Mouse (Mus musculus) liver, embryonic 12.5 days (tissue): ENCODE results near the gene Lcn8. TPM values are rescaled to one million over a fixed set of nuclear protein-coding genes. Genes with fewer than 3 reads are reported as not detected.
"Not testable (repeated sequence)": the region's sequence is repeated elsewhere in the genome, so short reads cannot be mapped to it uniquely, and the experiment has no call there.

Source experiments
- ATAC-seq: fragments of 200-750 bp; cut with Nextera tagmentation; 2 replicates; pipeline ENCODE4 v1.8.0; 2017; ENCODE audit warnings: moderate number of reproducible peaks, mild to moderate bottlenecking, moderate library complexity
- H3K27ac ChIP-seq: fragments of 300-500 bp; sonication (generic); 2 replicates; pipeline ENCODE4 v1.5.1; 2016; ENCODE audit warnings: mild to moderate bottlenecking
- H3K27me3 ChIP-seq: fragments of 300-500 bp; sonication (generic); replicated peaks from 2 replicates; pipeline ENCODE4 v1.6.1; 2016; ENCODE audit warnings: mild to moderate bottlenecking, moderate library complexity
- H3K36me3 ChIP-seq: fragments of 300-500 bp; sonication (generic); 2 replicates; pipeline ENCODE4 v1.6.1; 2016; ENCODE audit warnings: mild to moderate bottlenecking, moderate library complexity
- H3K4me1 ChIP-seq: fragments of 300-500 bp; sonication (generic); 2 replicates; pipeline ENCODE4 v1.6.1; 2016
- H3K4me2 ChIP-seq: fragments of 300-500 bp; sonication (generic); 2 replicates; pipeline ENCODE4 v1.6.1; 2016; ENCODE audit warnings: mild to moderate bottlenecking, moderate library complexity
- H3K4me3 ChIP-seq: fragments of 300-500 bp; sonication (generic); 2 replicates; pipeline ENCODE4 v1.5.1; 2016; ENCODE audit warnings: mild to moderate bottlenecking, moderate library complexity
- H3K9ac ChIP-seq: fragments of 300-500 bp; sonication (generic); 2 replicates; pipeline ENCODE4 v1.6.1; 2016; ENCODE audit warnings: mild to moderate bottlenecking, moderate library complexity
- H3K9me3 ChIP-seq: fragments of 300-500 bp; sonication (generic); replicated peaks from 2 replicates; pipeline ENCODE4 v1.6.1; 2016; ENCODE audit warnings: mild to moderate bottlenecking, moderate library complexity
- WGBS: fragments of 180-500 bp; shearing (Covaris S2); methylation state at CpG from one replicate; pipeline ENCODE4 v1.1.7; 2016; ENCODE audit not compliant: insufficient replicate concordance; 5-methylcytosine and 5-hydroxymethylcytosine counted together
- polyA plus RNA-seq: library from polyadenylated mRNA; unstranded; fragments of >200 nt; fragmentation: Nextera tagmentation; extraction: Ambion mirVana; gene quantifications from 2 replicates; pipeline ENCODE4 v1.2.1, GENCODE M21; 2016

Gene Lcn8
- polyA plus RNA-seq, 1 experiment from 2014 or later, result not detected

DNA sequence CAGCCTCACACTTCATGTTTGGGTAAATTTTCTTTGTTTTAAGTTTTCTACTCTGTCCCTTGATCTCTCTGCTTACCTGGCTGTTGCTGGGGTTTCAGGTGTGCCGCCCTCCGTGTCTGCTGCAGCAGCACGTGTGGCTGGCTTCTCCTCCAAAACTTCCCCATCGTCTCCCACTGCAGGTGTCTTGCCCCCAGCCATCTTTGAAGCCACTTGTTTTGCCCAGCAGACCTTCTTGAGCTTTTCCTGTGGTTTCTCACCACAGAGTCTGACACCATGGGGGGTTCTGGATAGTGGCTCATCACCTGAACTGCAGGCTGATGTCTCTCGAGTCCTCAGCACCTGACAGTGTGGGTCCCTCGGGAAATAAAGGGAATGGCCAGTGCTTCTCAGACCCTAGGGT lies 26.6 kb downstream of the Lcn8 start:
- Histone ChIP-seq H3K27ac (no peak overlapping the region), H3K36me3 (no peaks in the 10 kb centered on the region), H3K9me3 (no peaks in the 10 kb centered on the region), H3K9ac (no peak overlapping the region), H3K27me3 (no peaks in the 10 kb centered on the region), H3K4me3 (no peak overlapping the region), H3K4me1 (no peaks in the 10 kb centered on the region), H3K4me2 (no peak overlapping the region)
- 58% methylated on average over 6 of the region's 6 CpGs for WGBS
- no peak for ATAC-seq

DNA sequence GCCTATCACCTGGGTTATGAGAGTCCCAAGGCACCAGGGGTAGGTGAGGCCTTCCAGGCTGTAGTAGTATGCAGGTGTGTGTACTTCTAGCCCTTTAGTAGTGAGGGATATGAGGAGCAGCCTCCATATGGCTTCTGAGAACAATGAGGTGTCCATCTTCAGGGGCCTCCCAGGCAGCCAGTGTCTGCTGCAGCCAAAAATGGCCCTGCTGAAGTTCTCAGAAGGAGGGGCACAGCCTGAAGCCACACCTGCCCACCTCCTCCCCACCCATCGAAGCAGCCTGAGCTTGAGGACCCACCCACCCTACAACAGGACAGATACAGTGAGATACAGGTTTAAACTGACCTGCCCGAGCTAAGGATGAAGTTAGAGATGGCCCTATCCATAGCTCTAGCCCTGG lies 29.5 kb downstream of the Lcn8 start, which contains the start of gene Lcn10:
Gene Lcn10, plus strand, starts transcription at position 301 of the 400 bp plus-strand sequence.
- no peaks in the 10 kb centered on the region for H3K27me3 ChIP-seq
- no peak within 1 kb of the TSS for H3K4me3 ChIP-seq
- no peak within 1 kb of the TSS for H3K27ac ChIP-seq
- no peak within 1 kb of the TSS for H3K9ac ChIP-seq
- no peaks in the 10 kb centered on the region for H3K9me3 ChIP-seq
- H3K4me1 ChIP-seq, result no peaks in the 10 kb centered on the region
- H3K36me3 ChIP-seq, result no peaks in the 10 kb centered on the region
- no peak within 1 kb of the TSS for H3K4me2 ChIP-seq
- WGBS, result 38% methylated on average over 2 of the region's 2 CpGs
- ATAC-seq, result no peak

DNA sequence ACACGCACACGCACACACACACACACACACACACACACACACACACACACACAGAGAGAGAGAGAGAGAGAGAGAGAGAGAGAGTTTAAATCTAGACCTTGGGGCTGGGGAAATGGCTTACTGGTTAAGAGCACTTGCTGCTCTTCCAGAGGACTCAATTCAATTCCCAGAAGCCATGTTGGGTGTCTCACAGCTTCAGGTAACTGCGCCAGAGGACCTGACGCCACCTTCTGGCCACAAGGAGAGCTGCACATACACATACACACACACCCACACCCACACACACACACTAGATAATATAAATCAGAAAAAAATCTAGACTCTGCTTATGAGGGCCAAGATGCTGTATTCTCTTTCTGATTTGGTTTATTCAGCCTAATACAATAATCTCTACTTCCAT lies 34.0 kb downstream of the Lcn8 start:
- Histone ChIP-seq H3K9ac (no peak overlapping the region), H3K4me3 (no peak overlapping the region), H3K27ac (no peak overlapping the region), H3K4me1 (no peaks in the 10 kb centered on the region), H3K36me3 (no peaks in the 10 kb centered on the region), H3K27me3 (0 out of 2 replicates have a peak, but pooled peaks cover 3% of the 10 kb centered on the region), H3K9me3 (no peaks in the 10 kb centered on the region), H3K4me2 (no peak overlapping the region)
- 38% methylated on average over 2 of the region's 4 CpGs for WGBS
- no peak for ATAC-seq

DNA sequence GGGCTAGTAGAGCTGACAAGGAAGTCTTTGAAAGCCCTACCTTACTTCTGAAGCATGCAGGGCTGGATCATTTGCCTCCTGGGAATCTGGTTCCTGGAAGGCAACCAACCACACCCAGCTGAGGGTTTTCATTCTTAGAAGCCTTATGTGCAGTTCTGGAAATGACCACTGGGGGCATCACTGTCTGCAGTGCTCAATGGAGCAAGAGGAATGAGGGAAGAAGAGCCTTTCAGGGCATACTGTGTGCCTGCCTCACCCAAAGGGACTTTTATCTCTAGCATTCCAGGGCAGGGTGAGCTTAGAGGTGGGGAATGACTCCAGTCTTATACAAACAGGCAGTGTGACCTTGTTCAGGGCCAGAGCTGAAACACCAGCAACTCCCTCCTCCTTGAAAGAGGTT lies 41.7 kb downstream of the Lcn8 start:
- no peak for ATAC-seq
- Histone ChIP-seq H3K4me1 (no peaks in the 10 kb centered on the region), H3K36me3 (no peaks in the 10 kb centered on the region), H3K4me2 (no peak overlapping the region), H3K4me3 (no peak overlapping the region), H3K9me3 (no peaks in the 10 kb centered on the region), H3K9ac (no peak overlapping the region), H3K27ac (no peak overlapping the region), H3K27me3 (no peaks in the 10 kb centered on the region; the same call in none of the 2 replicates)

DNA sequence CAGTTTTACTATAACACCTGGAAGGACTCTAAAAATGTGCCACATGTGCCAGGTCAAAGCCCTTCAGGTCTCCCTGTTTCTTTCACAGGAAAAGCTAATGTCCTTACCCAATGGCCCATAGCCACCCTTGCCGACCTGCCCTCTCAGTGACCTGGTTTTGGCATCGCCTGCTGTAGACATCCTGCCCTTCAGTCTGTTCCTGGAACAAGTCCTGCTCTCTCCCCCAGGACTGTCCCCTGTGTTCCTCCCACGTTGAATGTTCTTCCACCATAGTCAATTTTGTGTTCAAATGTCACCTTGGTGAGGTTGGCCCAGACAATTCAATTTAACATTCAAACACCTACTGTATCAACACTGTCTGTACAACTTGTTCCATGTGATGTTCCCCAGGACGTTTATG lies 44.0 kb downstream of the Lcn8 start:
- Histone ChIP-seq H3K4me1 (no peaks in the 10 kb centered on the region), H3K27me3 (peaks cover 5% of the 10 kb centered on the region), H3K4me2 (no peak overlapping the region), H3K27ac (no peak overlapping the region), H3K4me3 (no peak overlapping the region), H3K9ac (no peak overlapping the region), H3K9me3 (no peaks in the 10 kb centered on the region), H3K36me3 (no peaks in the 10 kb centered on the region)
- WGBS, result 49% methylated on average over 4 of the region's 4 CpGs
- ATAC-seq, result no peak

DNA sequence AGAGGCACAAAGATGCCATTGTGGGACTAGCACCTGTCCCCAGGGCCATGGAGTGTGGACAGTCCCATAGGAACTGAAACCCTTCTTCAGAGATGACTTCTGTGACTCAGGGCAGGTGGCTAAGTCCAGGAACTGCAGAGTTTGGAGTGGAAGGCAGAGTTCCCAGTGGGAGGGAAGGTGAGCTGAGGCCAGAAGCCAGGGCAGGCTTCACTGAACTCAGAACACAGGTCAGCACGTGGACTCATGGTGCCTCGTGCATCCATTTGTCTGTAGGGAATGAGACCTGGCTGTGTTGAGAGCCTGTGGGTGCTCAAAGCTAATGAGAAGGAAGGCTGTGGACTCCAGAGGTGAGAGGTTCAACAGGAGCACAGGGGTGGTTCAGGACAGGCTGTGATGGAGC lies 45.8 kb downstream of the Lcn8 start:
- ATAC-seq, result no peak
- no peaks in the 10 kb centered on the region for H3K36me3 ChIP-seq
- H3K27ac ChIP-seq, result no peak overlapping the region
- H3K9me3 ChIP-seq, result no peaks in the 10 kb centered on the region
- no peaks in the 10 kb centered on the region for H3K4me1 ChIP-seq
- H3K4me3 ChIP-seq, result no peak overlapping the region
- H3K4me2 ChIP-seq, result no peak overlapping the region
- H3K9ac ChIP-seq, result no peak overlapping the region
- 52% methylated on average over 2 of the region's 2 CpGs for whole genome bisulfite sequencing
- H3K27me3 ChIP-seq, result peaks cover 5% of the 10 kb centered on the region

DNA sequence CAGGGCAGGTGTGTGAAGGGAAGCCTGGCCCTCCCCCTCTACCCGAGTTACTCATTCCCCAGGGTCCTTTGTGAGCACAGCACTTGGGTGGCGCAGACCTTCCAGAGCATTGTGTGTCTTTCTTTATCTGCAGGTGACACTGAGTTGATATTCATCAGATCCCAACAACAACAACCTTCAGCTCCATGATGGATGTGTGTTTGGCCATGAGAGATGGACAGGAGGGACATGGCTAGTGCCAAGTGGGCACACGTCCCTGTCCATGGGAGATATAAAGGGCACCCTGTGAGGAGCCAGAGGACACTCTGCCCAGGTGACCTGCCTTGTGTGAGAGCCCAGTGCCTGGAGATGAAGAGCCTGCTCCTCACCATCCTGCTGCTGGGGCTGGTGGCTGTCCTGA lies 46.8 kb downstream of the Lcn8 start, which contains the start of gene Obp2a:
Gene Obp2a, plus strand, starts transcription at position 301 of the 400 bp plus-strand sequence.
- 69% methylated on average over 3 of the region's 3 CpGs for WGBS
- not testable (repeated sequence) for H3K4me3 ChIP-seq, H3K27ac ChIP-seq, H3K9ac ChIP-seq, H3K36me3 ChIP-seq, ATAC-seq, H3K4me2 ChIP-seq, H3K4me1 ChIP-seq, H3K27me3 ChIP-seq, H3K9me3 ChIP-seq

DNA sequence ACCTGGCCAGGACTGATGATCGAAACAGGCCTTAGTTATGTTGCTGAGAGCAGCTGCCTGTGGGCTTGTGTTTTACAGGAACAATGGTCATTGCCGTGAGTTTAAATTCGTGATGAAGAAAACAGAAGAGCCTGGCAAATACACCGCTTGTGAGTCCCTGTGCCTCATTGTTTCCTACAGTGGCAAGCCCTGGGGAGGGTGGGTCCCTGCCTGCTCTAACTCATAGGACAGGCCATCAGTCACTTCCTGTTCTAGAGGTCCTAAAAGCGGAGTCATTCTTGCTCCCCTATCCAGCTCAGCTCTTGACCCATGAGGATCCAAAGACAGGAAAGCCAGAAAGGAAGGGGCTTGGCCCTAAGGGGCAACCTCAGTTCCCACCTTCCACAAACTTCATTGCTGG lies 48.1 kb downstream of the Lcn8 start:
- Histone ChIP-seq H3K9ac (no peak overlapping the region), H3K9me3 (no peaks in the 10 kb centered on the region), H3K4me1 (no peaks in the 10 kb centered on the region), H3K36me3 (no peaks in the 10 kb centered on the region), H3K27ac (no peak overlapping the region), H3K27me3 (peaks cover 8% of the 10 kb centered on the region), H3K4me2 (no peak overlapping the region), H3K4me3 (no peak overlapping the region)
- ATAC-seq, result no peak
- WGBS, result 46% methylated on average over 5 of the region's 5 CpGs

DNA sequence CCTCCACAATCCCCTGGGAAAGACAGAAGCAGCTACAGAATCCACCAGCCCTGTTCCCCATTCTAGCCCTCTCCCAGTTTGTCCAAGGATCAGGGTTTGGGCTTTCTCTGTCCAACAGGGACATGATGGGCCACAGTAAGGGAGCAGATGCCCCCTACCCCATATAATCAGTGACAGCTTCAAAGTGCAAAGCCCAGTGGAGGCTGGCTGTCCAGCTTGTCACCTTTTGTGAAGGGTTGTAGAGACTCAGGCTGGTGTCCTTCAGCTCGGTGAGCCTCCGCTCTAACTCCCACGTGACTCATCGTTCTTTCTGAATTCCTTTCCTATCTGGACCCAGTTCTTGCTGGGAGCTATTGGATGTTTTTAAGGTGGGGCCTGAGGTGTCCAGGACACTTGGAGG lies 50.8 kb downstream of the Lcn8 start:
- H3K27ac ChIP-seq, result no peak overlapping the region
- no peak overlapping the region for H3K4me3 ChIP-seq
- WGBS, result 63% methylated on average over 4 of the region's 4 CpGs
- H3K9ac ChIP-seq, result no peak overlapping the region
- ATAC-seq, result no peak
- H3K9me3 ChIP-seq, result no peaks in the 10 kb centered on the region
- H3K4me2 ChIP-seq, result no peak overlapping the region
- peaks cover 15% of the 10 kb centered on the region; the same call in 1 of the 2 replicates for H3K4me1 ChIP-seq
- H3K36me3 ChIP-seq, result no peaks in the 10 kb centered on the region
- peaks cover 19% of the 10 kb centered on the region for H3K27me3 ChIP-seq

Other genes with a start within 250 kb of the Lcn8 start
- 0.31 and 0.54 TPM in 2 replicates for gene Fut7, start 229.9 kb upstream of the Lcn8 start, polyA plus RNA-seq
- gene Abca2, start 224.4 kb upstream of the Lcn8 start, polyA plus RNA-seq, result 2.8 and 3.1 TPM in 2 replicates
- gene Clic3, start 196.3 kb upstream of the Lcn8 start, polyA plus RNA-seq, result 0.45 and 0.68 TPM in 2 replicates
- gene Paxx, start 192.0 kb upstream of the Lcn8 start, polyA plus RNA-seq, result 9.1 and 11.4 TPM in 2 replicates
- gene Ptgds, start 183.1 kb upstream of the Lcn8 start, polyA plus RNA-seq, result 0.20 and 0.22 TPM in 2 replicates
- not detected in 2 replicates for gene Lcn12, start 159.2 kb upstream of the Lcn8 start, polyA plus RNA-seq
- gene Fbxw5, start 152.4 kb upstream of the Lcn8 start, polyA plus RNA-seq, result 39.9 and 42.7 TPM in 2 replicates
- gene C8g, start 151.4 kb upstream of the Lcn8 start, polyA plus RNA-seq, result 17.4 and 18.8 TPM in 2 replicates
- gene Traf2, start 106.2 kb upstream of the Lcn8 start, polyA plus RNA-seq, result 22.4 and 24.4 TPM in 2 replicates
- 293 and 311 TPM in 2 replicates for gene Edf1, start 95.3 kb upstream of the Lcn8 start, polyA plus RNA-seq
- 0.38 and 0.45 TPM in 2 replicates for gene Mamdc4, start 78.3 kb upstream of the Lcn8 start, polyA plus RNA-seq
- 67.8 and 69.2 TPM in 2 replicates for gene Phpt1, start 77.9 kb upstream of the Lcn8 start, polyA plus RNA-seq
- not detected in 2 replicates for gene Ajm1, start 71.4 kb upstream of the Lcn8 start, polyA plus RNA-seq
- gene Rabl6, start 44.6 kb upstream of the Lcn8 start, polyA plus RNA-seq, result 41.8 and 42.9 TPM in 2 replicates
- 0.14 and 0.28 TPM in 2 replicates for gene Ccdc183, start 35.4 kb upstream of the Lcn8 start, polyA plus RNA-seq
- gene Tmem141, start 31.1 kb upstream of the Lcn8 start, polyA plus RNA-seq, result 7.1 and 8.0 TPM in 2 replicates
- gene Fcna, start 25.1 kb upstream of the Lcn8 start, polyA plus RNA-seq, result 30.8 and 35.6 TPM in 2 replicates
- not detected in 2 replicates for gene Lcn5, start 4.8 kb downstream of the Lcn8 start, polyA plus RNA-seq
- not detected in 2 replicates for gene Lcn6, start 23.7 kb downstream of the Lcn8 start, polyA plus RNA-seq
- not detected in 2 replicates for gene Lcn10, start 29.6 kb downstream of the Lcn8 start, polyA plus RNA-seq
- not detected in 2 replicates for gene Obp2a, start 46.9 kb downstream of the Lcn8 start, polyA plus RNA-seq
- 21.7 and 21.8 TPM in 2 replicates for gene Bmyc, start 53.6 kb downstream of the Lcn8 start, polyA plus RNA-seq
- gene Obp2b, start 83.9 kb downstream of the Lcn8 start, polyA plus RNA-seq, result not detected in 2 replicates
- gene Lcn3, start 112.4 kb downstream of the Lcn8 start, polyA plus RNA-seq, result not detected in 2 replicates
- not detected in 2 replicates for gene Lcn11, start 123.9 kb downstream of the Lcn8 start, polyA plus RNA-seq
- gene Gm13539, start 129.1 kb downstream of the Lcn8 start, polyA plus RNA-seq, result not detected in 2 replicates
- gene Glt6d1, start 162.7 kb downstream of the Lcn8 start, polyA plus RNA-seq, result not detected in 2 replicates
- not detected in 2 replicates for gene Lcn9, start 170.0 kb downstream of the Lcn8 start, polyA plus RNA-seq
- gene Sohlh1, start 194.1 kb downstream of the Lcn8 start, polyA plus RNA-seq, result not detected in 2 replicates
- 0.02 TPM in 1 of 2 replicates, not detected in the other for gene Kcnt1, start 210.6 kb downstream of the Lcn8 start, polyA plus RNA-seq